Mouse (Mus musculus) forebrain, embryonic 11.5 days (tissue): ENCODE data around the gene Cdk1. TPM values are rescaled to one million over a fixed set of nuclear protein-coding genes. Genes with fewer than 3 reads are reported as not detected.

ENCODE experiments used
- ATAC-seq: fragments of 200-750 bp; cut with Nextera tagmentation; replicated peaks from 2 replicates; pipeline ENCODE4 v1.8.0; 2017; ENCODE audit warnings: moderate TSS enrichment; ENCODE audit not compliant: low FRiP score
- DNase-seq: peaks from one replicate; pipeline ENCODE4 v3.0.0-alpha.2; 2017; ENCODE audit warnings: low spot score
- H3K27ac ChIP-seq: fragments of 300-500 bp; sonication (generic); 2 replicates; pipeline ENCODE4 v1.5.1; 2014; ENCODE audit warnings: low read depth, low read length
- H3K27me3 ChIP-seq: fragments of 300-500 bp; sonication (generic); 2 replicates; pipeline ENCODE4 v1.6.1; 2014; ENCODE audit warnings: mild to moderate bottlenecking, low read length, mixed read lengths; ENCODE audit not compliant: control insufficient read depth, insufficient read depth
- H3K36me3 ChIP-seq: fragments of 300-500 bp; sonication (generic); 2 replicates; pipeline ENCODE4 v1.6.1; 2014; ENCODE audit warnings: mild to moderate bottlenecking, low read length, moderate library complexity, mixed read lengths; ENCODE audit not compliant: control insufficient read depth, insufficient read depth
- H3K4me1 ChIP-seq: fragments of 300-500 bp; sonication (generic); replicated peaks from 2 replicates; pipeline ENCODE4 v1.6.1; 2014; ENCODE audit warnings: low read length, mixed read lengths; ENCODE audit not compliant: control insufficient read depth, insufficient read depth
- H3K4me2 ChIP-seq: fragments of 300-500 bp; sonication (generic); 2 replicates; pipeline ENCODE4 v1.6.1; 2014; ENCODE audit warnings: low read depth, mild to moderate bottlenecking, low read length, moderate library complexity, mixed read lengths; ENCODE audit not compliant: severe bottlenecking
- H3K4me3 ChIP-seq: fragments of 300-500 bp; sonication (generic); 2 replicates; pipeline ENCODE4 v1.5.1; 2014; ENCODE audit warnings: low read depth, low read length
- H3K9ac ChIP-seq: fragments of 300-500 bp; sonication (generic); 2 replicates; pipeline ENCODE4 v1.6.1; 2014; ENCODE audit warnings: low read length
- H3K9me3 ChIP-seq: fragments of 300-500 bp; sonication (generic); 2 replicates; pipeline ENCODE4 v1.6.1; 2016; ENCODE audit warnings: low read length, mixed read lengths; ENCODE audit not compliant: control insufficient read depth
- WGBS: fragments of 180-500 bp; shearing (Covaris S2); extraction: QIAGEN DNeasy Blood & Tissue Kit; methylation state at CpG from one replicate; pipeline ENCODE4 v1.1.7; 2014; 5-methylcytosine and 5-hydroxymethylcytosine counted together
- polyA plus RNA-seq: library from polyadenylated mRNA; unstranded; fragments of >200 nt; fragmentation: Nextera tagmentation; extraction: Ambion mirVana; gene quantifications from 2 replicates; pipeline ENCODE4 v1.2.1, GENCODE M21; 2014

Gene Cdk1
- polyA plus RNA-seq, 1 experiment from 2014 or later, result 446 TPM

DNA sequence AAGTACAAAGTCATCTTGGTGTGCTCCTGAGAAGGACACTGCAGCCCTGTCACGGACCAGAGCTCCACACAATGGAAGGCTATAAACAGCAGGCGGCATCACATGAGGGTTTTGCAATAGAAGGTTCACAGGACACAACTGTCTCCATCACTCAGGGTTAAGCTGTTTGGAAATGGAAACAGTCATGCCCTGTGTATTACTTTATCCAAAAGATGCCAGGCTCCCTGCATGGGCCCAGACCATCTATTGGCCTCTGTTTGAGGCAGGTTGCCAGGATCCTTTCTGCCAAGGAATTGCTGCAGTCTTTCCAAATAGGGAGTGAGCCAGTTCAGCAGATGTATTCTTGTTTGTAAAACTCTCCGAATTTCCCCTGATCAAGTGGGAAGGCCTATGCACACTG lies 26.3 kb downstream of the Cdk1 start:
- 88% methylated on average over 3 of the region's 3 CpGs for WGBS
- Histone ChIP-seq H3K4me1 (no peaks in the 10 kb centered on the region), H3K27me3 (no peaks in the 10 kb centered on the region), H3K4me2 (no peak overlapping the region), H3K27ac (no peak overlapping the region), H3K9me3 (no peaks in the 10 kb centered on the region), H3K36me3 (no peaks in the 10 kb centered on the region), H3K4me3 (no peak overlapping the region), H3K9ac (no peak overlapping the region)
- no peak for DNase-seq
- ATAC-seq, result no peak

DNA sequence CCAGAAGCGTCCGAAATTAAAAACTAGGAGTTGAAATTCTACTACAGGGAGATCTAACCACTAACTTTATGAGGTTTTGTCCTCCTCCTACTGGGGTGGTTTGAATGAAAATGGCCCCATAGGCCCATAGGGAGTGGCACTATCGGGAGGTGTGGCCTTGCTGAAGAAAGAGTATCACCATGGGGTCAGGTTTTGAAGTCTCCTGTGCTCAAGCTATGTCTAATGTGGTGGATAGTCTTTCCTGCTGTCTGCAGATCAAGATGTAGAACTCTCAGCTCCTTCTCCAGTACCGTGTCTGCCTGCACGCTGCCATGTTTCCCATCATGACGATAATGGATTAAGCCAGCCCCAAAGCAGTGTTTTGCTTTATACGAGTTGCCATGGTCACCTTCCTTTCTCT lies 27.9 kb downstream of the Cdk1 start:
- no peak overlapping the region for H3K27ac ChIP-seq
- H3K9me3 ChIP-seq, result no peaks in the 10 kb centered on the region; the same call in 1 of the 2 replicates
- H3K4me2 ChIP-seq, result no peak overlapping the region
- H3K4me3 ChIP-seq, result no peak overlapping the region
- H3K36me3 ChIP-seq, result no peaks in the 10 kb centered on the region
- DNase-seq (no peak), ATAC-seq (no peak)
- WGBS, result 91% methylated on average over 7 of the region's 7 CpGs
- no peaks in the 10 kb centered on the region for H3K4me1 ChIP-seq
- H3K27me3 ChIP-seq, result no peaks in the 10 kb centered on the region
- H3K9ac ChIP-seq, result no peak overlapping the region

DNA sequence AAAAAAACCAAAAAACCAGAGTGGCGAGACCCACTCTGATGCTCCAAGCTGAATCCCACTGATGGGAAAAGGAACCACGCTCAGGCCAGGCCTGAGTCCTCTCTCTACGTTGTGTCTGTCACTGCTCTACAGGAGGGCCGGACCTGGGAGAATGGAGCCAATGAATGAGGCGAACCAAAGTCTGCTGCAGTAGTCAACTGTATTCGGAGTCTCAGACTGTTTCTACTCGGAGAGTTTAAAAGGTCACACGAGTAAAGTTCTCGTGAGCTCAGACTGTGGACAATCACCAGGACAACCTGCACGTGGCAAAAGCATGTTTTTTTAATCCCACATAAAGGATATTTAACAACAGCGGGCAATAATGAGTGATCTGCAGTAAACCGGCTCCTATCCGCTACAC lies 28.8 kb downstream of the Cdk1 start:
- ATAC-seq, result no peak
- Histone ChIP-seq H3K36me3 (no peaks in the 10 kb centered on the region), H3K9me3 (no peaks in the 10 kb centered on the region; the same call in 1 of the 2 replicates), H3K27me3 (no peaks in the 10 kb centered on the region), H3K4me2 (no peak overlapping the region), H3K4me3 (no peak overlapping the region), H3K9ac (no peak overlapping the region), H3K4me1 (no peaks in the 10 kb centered on the region), H3K27ac (no peak overlapping the region)
- no peak for DNase-seq
- 86% methylated on average over 13 of the region's 13 CpGs for WGBS

DNA sequence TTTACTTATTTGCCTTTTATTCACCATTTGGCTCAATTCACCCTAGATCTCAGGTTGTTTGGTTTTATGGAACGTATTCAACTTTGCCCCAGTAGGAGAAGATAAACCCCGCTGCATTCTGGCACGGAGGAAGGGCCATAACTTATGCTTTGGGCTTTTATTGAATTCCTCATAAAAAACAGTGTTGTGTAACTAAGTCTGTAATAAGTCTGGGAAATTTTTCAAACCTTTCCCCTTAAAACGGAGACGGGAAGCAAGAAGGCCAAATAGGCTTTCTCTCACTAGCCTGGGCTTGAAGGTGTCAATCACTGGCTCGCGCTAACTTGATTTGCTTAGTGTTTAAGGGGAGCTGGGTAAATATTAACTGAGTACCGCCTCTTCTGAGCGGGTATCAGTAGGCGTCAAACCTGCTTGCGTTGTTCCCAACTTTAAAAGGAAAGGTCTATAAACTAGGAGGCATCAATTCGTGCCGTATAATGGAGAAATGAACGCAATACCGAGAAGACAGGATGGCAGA lies 31.2 kb downstream of the Cdk1 start:
- 59% methylated on average over 15 of the region's 15 CpGs for WGBS
- no peak overlapping the region for H3K4me3 ChIP-seq
- H3K9me3 ChIP-seq, result no peaks in the 10 kb centered on the region; the same call in 1 of the 2 replicates
- no peaks in the 10 kb centered on the region for H3K27me3 ChIP-seq
- no peak overlapping the region for H3K27ac ChIP-seq
- H3K9ac ChIP-seq, result no peak overlapping the region
- H3K36me3 ChIP-seq, result no peaks in the 10 kb centered on the region
- ATAC-seq (no peak), DNase-seq (no peak)
- no peaks in the 10 kb centered on the region for H3K4me1 ChIP-seq
- no peak overlapping the region for H3K4me2 ChIP-seq

DNA sequence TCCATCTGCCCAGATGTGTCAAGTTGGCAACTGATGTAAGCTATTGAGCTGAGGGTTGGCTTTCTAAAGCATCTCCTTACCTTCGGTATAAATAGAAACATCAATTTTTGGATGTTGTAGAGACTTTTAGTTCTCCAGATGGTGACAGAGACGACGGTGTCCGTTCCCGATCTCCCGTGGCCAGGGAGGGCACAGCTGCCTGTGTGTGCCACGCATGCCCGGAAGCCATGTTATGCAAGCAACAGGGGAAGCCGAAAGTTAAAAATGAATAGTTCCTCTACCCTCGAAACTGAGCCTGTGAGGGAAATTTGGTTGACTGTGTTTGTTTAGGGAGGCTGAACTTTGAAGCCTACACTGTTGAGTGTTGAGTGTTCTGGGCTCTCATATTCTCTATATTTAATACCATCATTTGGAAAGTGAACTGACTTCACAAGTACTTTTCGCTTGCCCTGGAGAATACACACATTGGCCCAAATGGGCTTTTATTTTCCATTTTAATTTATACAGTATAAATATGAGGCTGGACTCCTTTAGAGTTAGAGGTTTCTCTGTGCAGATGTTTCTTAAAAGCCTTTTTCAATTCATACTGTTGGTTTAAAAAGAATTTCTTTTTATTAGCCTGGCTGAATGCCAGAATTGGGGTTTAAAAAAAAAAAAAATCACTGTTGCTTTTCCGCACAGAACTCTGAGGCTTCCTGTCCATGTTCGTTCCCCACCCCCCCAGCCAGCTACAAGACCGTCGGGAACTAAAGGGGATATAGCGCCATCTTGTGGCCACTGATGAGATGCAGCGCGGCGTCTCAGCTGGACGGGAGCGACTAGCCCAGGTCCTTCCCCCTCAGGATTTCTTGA lies 31.8 kb downstream of the Cdk1 start:
- Histone ChIP-seq H3K27ac (no peak overlapping the region), H3K9ac (no peak overlapping the region), H3K27me3 (no peaks in the 10 kb centered on the region), H3K36me3 (no peaks in the 10 kb centered on the region), H3K4me1 (no peaks in the 10 kb centered on the region), H3K9me3 (no peaks in the 10 kb centered on the region; the same call in 1 of the 2 replicates), H3K4me3 (no peak overlapping the region), H3K4me2 (no peak overlapping the region)
- WGBS, result 46% methylated on average over 21 of the region's 21 CpGs
- DNase-seq (peak; percentile 89), ATAC-seq (peak; percentile 74; the same call in 1 of the 2 replicates)

DNA sequence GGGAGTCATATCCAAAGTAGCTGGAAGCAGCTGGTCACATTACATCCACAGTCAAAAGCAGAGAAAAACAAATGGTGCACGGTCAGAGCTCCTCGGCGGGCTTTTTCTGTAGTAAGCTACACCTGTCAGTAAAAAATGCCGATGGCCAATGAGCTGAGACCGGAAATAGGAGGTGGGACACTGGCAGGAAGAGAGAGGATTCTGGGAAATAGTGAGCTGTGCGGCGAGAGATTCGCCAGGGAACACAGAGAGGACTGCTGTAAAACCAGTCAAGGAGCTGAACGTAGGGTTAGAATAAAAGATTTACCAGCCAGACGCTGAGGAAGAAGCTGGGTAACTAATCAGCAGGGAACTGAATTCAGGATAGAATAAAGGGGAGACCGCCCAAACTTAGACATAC lies 34.2 kb downstream of the Cdk1 start:
- ATAC-seq (no peak), DNase-seq (no peak)
- H3K27me3 ChIP-seq, result no peaks in the 10 kb centered on the region
- H3K27ac ChIP-seq, result no peak overlapping the region
- H3K4me2 ChIP-seq, result no peak overlapping the region
- H3K9ac ChIP-seq, result no peak overlapping the region
- H3K4me1 ChIP-seq, result no peaks in the 10 kb centered on the region
- H3K36me3 ChIP-seq, result no peaks in the 10 kb centered on the region
- 86% methylated on average over 11 of the region's 11 CpGs for WGBS
- no peak overlapping the region for H3K4me3 ChIP-seq
- H3K9me3 ChIP-seq, result no peaks in the 10 kb centered on the region; the same call in 1 of the 2 replicates

DNA sequence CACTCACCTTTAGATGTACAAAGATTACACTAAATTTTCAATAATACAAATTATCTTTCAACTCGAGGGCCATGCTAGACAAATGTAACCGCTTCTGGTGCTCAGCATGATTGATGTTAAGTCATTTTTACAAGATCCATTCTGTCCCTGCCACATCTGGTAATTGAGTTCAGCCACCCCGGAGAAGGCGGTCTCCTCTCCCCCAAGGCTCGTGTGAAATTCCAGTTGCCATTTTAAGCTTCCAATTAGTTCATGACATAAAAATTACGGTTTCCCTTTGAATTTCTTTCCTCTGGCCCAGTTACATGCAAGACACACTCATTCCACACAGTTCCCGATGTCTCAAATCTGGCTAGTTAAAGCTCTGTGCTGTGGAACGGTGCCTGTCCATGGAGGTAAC lies 38.8 kb downstream of the Cdk1 start:
- Histone ChIP-seq H3K36me3 (no peaks in the 10 kb centered on the region), H3K27ac (no peak overlapping the region), H3K4me3 (no peak overlapping the region), H3K4me1 (no peaks in the 10 kb centered on the region), H3K9ac (no peak overlapping the region), H3K27me3 (no peaks in the 10 kb centered on the region), H3K9me3 (no peaks in the 10 kb centered on the region), H3K4me2 (no peak overlapping the region)
- no peak for ATAC-seq
- DNase-seq, result no peak
- WGBS, result 80% methylated on average over 8 of the region's 8 CpGs

DNA sequence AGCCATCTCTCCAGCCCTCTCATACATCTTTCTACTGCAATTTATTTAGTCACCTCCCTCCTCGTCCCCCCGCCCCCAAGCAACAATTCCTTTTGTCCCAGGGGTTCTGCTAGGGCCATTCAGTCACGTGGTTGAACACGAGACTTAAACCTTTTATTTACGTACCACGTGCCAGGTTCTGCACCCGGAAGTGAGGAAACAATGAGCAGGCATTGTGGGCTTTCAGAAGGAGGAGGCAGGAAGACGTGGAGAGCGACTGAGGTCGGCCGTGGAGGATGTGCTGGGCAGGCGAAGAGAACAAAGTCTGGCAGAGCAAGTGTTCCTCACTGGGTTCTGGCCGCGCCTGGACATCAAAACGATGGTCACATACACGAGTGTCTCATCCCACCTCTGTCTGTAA lies 40.9 kb downstream of the Cdk1 start:
- Histone ChIP-seq H3K4me2 (no peak overlapping the region), H3K27me3 (no peaks in the 10 kb centered on the region), H3K4me3 (no peak overlapping the region), H3K27ac (no peak overlapping the region), H3K4me1 (no peaks in the 10 kb centered on the region), H3K36me3 (no peaks in the 10 kb centered on the region), H3K9ac (no peak overlapping the region), H3K9me3 (no peaks in the 10 kb centered on the region)
- ATAC-seq (no peak), DNase-seq (no peak)
- 75% methylated on average over 16 of the region's 16 CpGs for WGBS

DNA sequence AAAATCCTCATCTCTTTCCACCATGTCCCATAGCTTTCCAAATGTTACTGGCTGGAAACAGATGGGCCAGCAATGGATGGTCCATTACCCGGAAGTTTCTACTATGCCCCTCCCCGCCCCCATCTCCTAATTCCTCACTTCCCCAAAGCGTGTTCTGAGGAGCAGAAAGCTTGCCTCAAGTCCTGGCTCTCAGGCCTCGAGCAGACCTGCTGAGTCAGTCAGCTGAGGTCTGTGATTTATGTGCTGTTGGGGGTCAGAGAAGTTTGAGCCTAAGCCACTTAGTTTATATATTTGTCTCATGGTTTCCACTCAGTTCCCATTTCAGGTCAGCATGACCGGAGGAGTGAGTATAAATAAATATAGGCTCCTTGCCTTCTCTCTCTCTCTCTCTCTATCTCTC lies 43.6 kb downstream of the Cdk1 start:
- no peak overlapping the region for H3K27ac ChIP-seq
- H3K9me3 ChIP-seq, result no peaks in the 10 kb centered on the region
- H3K4me3 ChIP-seq, result no peak overlapping the region
- no peak overlapping the region for H3K9ac ChIP-seq
- no peak overlapping the region for H3K4me2 ChIP-seq
- no peaks in the 10 kb centered on the region for H3K27me3 ChIP-seq
- DNase-seq (no peak), ATAC-seq (no peak)
- no peaks in the 10 kb centered on the region for H3K4me1 ChIP-seq
- WGBS, result 82% methylated on average over 5 of the region's 5 CpGs
- no peaks in the 10 kb centered on the region for H3K36me3 ChIP-seq
